Mouse (Mus musculus): ENCODE measurements at regions not wholly inside any gene's neighbourhood (a gene's known extent, or its start where the extent isn't known, plus 50 kb on each side); places are given as distances from the start of the nearest gene placed in this dataset.

- TF ChIP-seq CTCF (IDR thresholded peaks at IDR 0.05; ENCODE audit: low read depth), result no peak
- no peak for TF ChIP-seq EP300 (IDR thresholded peaks at IDR 0.05; ENCODE audit: low read depth)
These were observed 272.2 kb downstream of the Slc30a10 start for GRCm38 (mm10) chr1:185726811-185727210.
